Mouse (Mus musculus) C2C12 (cell line): Measurements from ENCODE around the gene Slc4a1. TPM values are rescaled to one million over a fixed set of nuclear protein-coding genes. Genes with fewer than 3 reads are reported as not detected.
A peak's percentile ranks its signal among the peaks of the same experiment; 100 is the strongest.

Source experiments
- H3K27me3 ChIP-seq: one replicate; pipeline ENCODE4 v1.6.1; 2011; ENCODE audit not compliant: control insufficient read depth, insufficient read depth, insufficient read length
- H3K36me3 ChIP-seq: one replicate; pipeline ENCODE4 v1.6.1; 2011; ENCODE audit not compliant: control insufficient read depth, insufficient read depth
- H3K4me3 ChIP-seq: one replicate; pipeline ENCODE4 v1.5.1; 2011; ENCODE audit warnings: mild to moderate bottlenecking, control low read depth; ENCODE audit not compliant: poor library complexity, insufficient read depth, severe bottlenecking
- H3K79me2 ChIP-seq: one replicate; pipeline ENCODE4 v1.6.1; 2011; ENCODE audit not compliant: control insufficient read depth, insufficient read depth
- H3K79me3 ChIP-seq: one replicate; pipeline ENCODE4 v1.6.1; 2011; ENCODE audit warnings: low read depth, control low read depth
- H3ac ChIP-seq: one replicate; pipeline ENCODE3; 2011; ENCODE audit warnings: low read depth; ENCODE audit not compliant: control insufficient read depth, insufficient read length
- CEBPB ChIP-seq: IDR thresholded peaks from one replicate; pipeline ENCODE4 v1.6.1; 2011; ENCODE audit warnings: low read depth, mild to moderate bottlenecking, control low read depth, moderate library complexity
- CTCF ChIP-seq: IDR thresholded peaks from one replicate; pipeline ENCODE4 v1.5.1; 2011; ENCODE audit not compliant: control insufficient read depth, insufficient read depth, insufficient read length
- FOSL1 ChIP-seq: IDR thresholded peaks from one replicate; pipeline ENCODE4 v1.8.0; 2011; ENCODE audit warnings: mild to moderate bottlenecking, low read length; ENCODE audit not compliant: poor library complexity, insufficient read depth, severe bottlenecking
- MAX ChIP-seq: IDR thresholded peaks from one replicate; pipeline ENCODE4 v1.6.1; 2011; ENCODE audit warnings: mild to moderate bottlenecking, control low read depth
- MYOD1 ChIP-seq: IDR thresholded peaks from one replicate; pipeline ENCODE4 v1.6.1; 2011; ENCODE audit warnings: low read depth; ENCODE audit not compliant: control insufficient read depth, insufficient read length
- MYOG ChIP-seq: IDR thresholded peaks from one replicate; pipeline ENCODE4 v1.6.1; 2011; ENCODE audit not compliant: control insufficient read depth, insufficient read length; ENCODE audit errors: extremely low read depth
- USF1 ChIP-seq: IDR thresholded peaks from one replicate; pipeline ENCODE4 v1.6.1; 2011; ENCODE audit warnings: low read depth, mild to moderate bottlenecking, control low read depth, moderate library complexity
- polyA plus RNA-seq: library from polyadenylated mRNA; unstranded; fragments of >200 nt; fragmentation: generic; extraction: Trizol; gene quantifications from one replicate; pipeline ENCODE4 v1.2.1, GENCODE M21; 2012; ENCODE audit warnings: missing spikeins

Gene Slc4a1
- polyA plus RNA-seq, 1 experiment: not detected

DNA sequence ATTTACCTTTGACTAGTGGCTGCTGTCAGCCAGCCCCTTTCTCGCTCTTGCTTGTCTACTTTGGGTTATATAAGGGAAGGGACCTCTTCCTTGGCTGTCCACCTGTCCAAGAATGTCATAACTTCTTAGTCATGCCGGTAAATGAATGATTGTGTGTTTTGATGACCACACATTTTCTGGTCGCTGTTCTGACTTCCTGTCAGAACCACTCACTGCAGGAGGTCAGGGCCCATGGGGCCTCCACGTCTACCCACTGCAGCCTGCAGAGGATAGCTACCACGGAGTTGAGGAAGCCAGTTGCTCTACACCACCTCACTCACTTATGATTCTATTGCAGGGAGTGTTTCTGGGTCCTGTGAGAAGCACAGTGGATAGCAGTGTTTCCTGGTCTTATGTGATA, 20.1 kb upstream of the Slc4a1 start:
- peaks cover 4% of the 10 kb centered on the region for H3K27me3 ChIP-seq
- H3K4me3 ChIP-seq: no peak overlapping the region
- H3K79me2 ChIP-seq: no peaks in the 10 kb centered on the region
- H3K79me3 ChIP-seq: no peaks in the 10 kb centered on the region
- TF ChIP-seq CEBPB (no peak), MYOD1 (peak; percentile 72), MAX (no peak), CTCF (no peak), MYOG (no peak), FOSL1 (no peak)
- H3ac ChIP-seq: no peak overlapping the region
- no peaks in the 10 kb centered on the region for H3K36me3 ChIP-seq

- H3ac ChIP-seq: no peak overlapping the region
- H3K27me3 ChIP-seq: no peaks in the 10 kb centered on the region
- no peak overlapping the region for H3K4me3 ChIP-seq
- TF ChIP-seq MAX (no peak), CEBPB (no peak), MYOD1 (no peak), CTCF (no peak), MYOG (no peak), USF1 (no peak), FOSL1 (no peak)
- no peaks in the 10 kb centered on the region for H3K79me2 ChIP-seq
- no peaks in the 10 kb centered on the region for H3K36me3 ChIP-seq
- no peaks in the 10 kb centered on the region for H3K79me3 ChIP-seq
These were observed 19.1 kb upstream of the Slc4a1 start for GRCm38 (mm10) chr11:102385075-102385474.

DNA sequence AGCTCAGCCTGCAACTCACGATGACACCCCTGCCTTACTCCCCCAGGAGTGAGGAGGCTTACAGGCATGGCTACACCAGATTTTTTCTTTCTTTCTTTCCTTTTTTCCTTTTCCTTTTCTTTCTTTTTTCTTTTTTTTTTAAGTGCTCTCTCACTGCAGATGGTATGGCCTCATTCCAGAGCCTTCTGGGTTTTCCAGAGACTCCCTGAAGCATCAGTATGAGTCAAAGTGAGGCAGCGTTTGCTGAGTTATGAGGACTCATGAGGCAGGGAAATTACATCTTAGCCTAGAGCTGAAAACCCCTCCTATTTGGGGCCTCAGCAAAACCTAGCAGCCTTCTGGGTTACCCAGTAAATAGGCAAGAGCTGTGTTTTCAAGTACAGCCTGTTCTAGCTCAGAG, 18.4 kb upstream of the Slc4a1 start:
- Histone ChIP-seq H3K4me3 (no peak overlapping the region), H3ac (no peak overlapping the region), H3K27me3 (no peaks in the 10 kb centered on the region), H3K36me3 (no peaks in the 10 kb centered on the region), H3K79me3 (no peaks in the 10 kb centered on the region), H3K79me2 (no peaks in the 10 kb centered on the region)
- TF ChIP-seq USF1 (no peak), MAX (no peak), MYOD1 (no peak), FOSL1 (no peak), MYOG (no peak), CTCF (no peak), CEBPB (no peak)

GRCm38 (mm10) chr11:102383365-102384136, 17.5 kb upstream of the Slc4a1 start:
- Histone ChIP-seq H3K79me3 (no peaks in the 10 kb centered on the region), H3K4me3 (no peak overlapping the region), H3K27me3 (no peaks in the 10 kb centered on the region), H3K36me3 (no peaks in the 10 kb centered on the region), H3ac (no peak overlapping the region), H3K79me2 (no peaks in the 10 kb centered on the region)
- TF ChIP-seq CTCF (no peak), CEBPB (no peak), USF1 (peak; percentile 77), FOSL1 (peak; percentile 8), MYOD1 (peak; percentile 27), MAX (peak; percentile 66), MYOG (no peak)

- no peaks in the 10 kb centered on the region for H3K79me3 ChIP-seq
- no peaks in the 10 kb centered on the region for H3K36me3 ChIP-seq
- TF ChIP-seq MAX (peak; percentile 24), MYOD1 (no peak)
- H3K79me2 ChIP-seq: no peaks in the 10 kb centered on the region
- H3K27me3 ChIP-seq: no peaks in the 10 kb centered on the region
- H3ac ChIP-seq: no peak overlapping the region
- H3K4me3 ChIP-seq: no peak overlapping the region
These were observed 16.8 kb upstream of the Slc4a1 start for GRCm38 (mm10) chr11:102382794-102383193.
